Mouse (Mus musculus): Measurements from ENCODE around the gene Atxn2.
"Not testable (repeated sequence)": the region's sequence is repeated elsewhere in the genome, so short reads cannot be mapped to it uniquely, and the experiment has no call there.

Gene Atxn2

GRCm38 (mm10) chr5:121835949-121836691 lies 125.0 kb downstream of the Atxn2 start:
- DNase-seq (ENCODE audit: low read depth, low spot score): peak; percentile 68

GRCm38 (mm10) chr5:121836692-121837415 lies 125.7 kb downstream of the Atxn2 start:
- peak; percentile 95 for DNase-seq (ENCODE audit: low read depth, low spot score)

GRCm38 (mm10) chr5:121837441-121838340 lies 126.6 kb downstream of the Atxn2 start, which contains the start of gene Sh2b3:
Gene Sh2b3 (minus strand): TSS chr5:121837646.
- DNase-seq (ENCODE audit: low read depth, low spot score): no peak

- no peak for DNase-seq (ENCODE audit: low read depth, low spot score)
Observed at GRCm38 (mm10) chr5:121838341-121839127, 127.4 kb downstream of the Atxn2 start.

- no peak for DNase-seq (ENCODE audit: low read depth, low spot score)
Observed at GRCm38 (mm10) chr5:121839128-121839473, 128.0 kb downstream of the Atxn2 start.

GRCm38 (mm10) chr5:121841516-121841915 lies 130.4 kb downstream of the Atxn2 start:
- no peak for DNase-seq (ENCODE audit: low read depth, low spot score)

- DNase-seq (ENCODE audit: low read depth, low spot score): no peak
Observed at GRCm38 (mm10) chr5:121841973-121842372, 130.8 kb downstream of the Atxn2 start.

GRCm38 (mm10) chr5:121842665-121843118 lies 131.6 kb downstream of the Atxn2 start:
- peak; percentile 69 for DNase-seq (ENCODE audit: low read depth, low spot score)

GRCm38 (mm10) chr5:121843138-121843905 lies 132.2 kb downstream of the Atxn2 start:
- peak; percentile 50 for DNase-seq (ENCODE audit: low read depth, low spot score)

- no peak for DNase-seq (ENCODE audit: low read depth, low spot score)
Observed at GRCm38 (mm10) chr5:121845361-121845760, 134.2 kb downstream of the Atxn2 start.

GRCm38 (mm10) chr5:121846322-121846721 lies 135.2 kb downstream of the Atxn2 start:
- no peak for DNase-seq (ENCODE audit: low read depth, low spot score)

- not testable (repeated sequence) for DNase-seq (ENCODE audit: low read depth, low spot score)
Observed at GRCm38 (mm10) chr5:121847269-121847668, 136.1 kb downstream of the Atxn2 start.

- peak; percentile 84 for DNase-seq (ENCODE audit: low read depth, low spot score)
Observed at GRCm38 (mm10) chr5:121848035-121848519, 136.9 kb downstream of the Atxn2 start.

GRCm38 (mm10) chr5:121848743-121849142 lies 137.6 kb downstream of the Atxn2 start, which contains the start of gene Pheta1:
Gene Pheta1 (plus strand): TSS chr5:121848984.
- peak; percentile 89 for DNase-seq (ENCODE audit: low read depth, low spot score)

GRCm38 (mm10) chr5:121849478-121850349 lies 138.6 kb downstream of the Atxn2 start:
- DNase-seq (ENCODE audit: low read depth, low spot score): no peak

GRCm38 (mm10) chr5:121853368-121854051 lies 142.4 kb downstream of the Atxn2 start:
- DNase-seq (ENCODE audit: low read depth, low spot score): no peak

GRCm38 (mm10) chr5:121854768-121855167 lies 143.6 kb downstream of the Atxn2 start:
- no peak for DNase-seq (ENCODE audit: low read depth, low spot score)

- no peak for DNase-seq (ENCODE audit: low read depth, low spot score)
Observed at GRCm38 (mm10) chr5:121856740-121857139, 145.6 kb downstream of the Atxn2 start.

Data from 3T3-L1 (cell line).